Mouse (Mus musculus): ENCODE measurements around the gene Tfeb. TPM values are rescaled to one million over a fixed set of nuclear protein-coding genes. Genes with fewer than 3 reads are reported as not detected.

The Tfeb gene
- total and polyA plus RNA-seq, 3 experiments, result 29.1 to 49.3 (median 39.9) TPM

DNA sequence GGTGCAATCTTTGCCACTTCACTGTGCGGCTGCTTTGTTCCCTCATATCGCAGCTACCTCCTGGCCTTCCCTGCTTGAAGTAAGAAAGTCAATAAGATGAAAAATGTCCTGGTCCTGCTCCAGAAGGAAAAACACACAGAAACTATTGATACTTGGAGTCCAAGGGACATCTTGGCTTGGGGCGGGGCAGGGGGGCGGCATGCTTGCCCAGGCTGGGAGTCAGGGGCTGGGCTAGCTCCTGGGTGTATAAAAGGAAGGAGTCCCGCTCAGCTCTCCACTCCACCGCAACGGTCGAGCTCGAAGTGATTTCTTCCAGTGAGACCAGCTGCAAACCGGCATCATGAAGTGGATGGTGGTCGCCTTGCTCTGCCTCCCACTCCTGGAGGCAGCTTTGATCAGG is 10.3 kb upstream of the Tfeb start, which contains the start of gene Pgc:
Gene Pgc, plus strand, starts transcription at position 277 of the 400 bp plus-strand sequence.
- peaks cover 63% of the 10 kb centered on the region for H3K27me3 ChIP-seq (replicated peaks)
- TF ChIP-seq ELF1 (IDR thresholded peaks at IDR 0.05; ENCODE audit: low read depth, low read length) (no peak), IRF4 (IDR thresholded peaks at IDR 0.05; ENCODE audit: low read depth, low read length) (no peak), ZNF384 (IDR thresholded peaks at IDR 0.05; ENCODE audit: low read depth, low read length) (no peak)
- DNase-seq (ENCODE audit: extremely low read depth), result no peak

DNA sequence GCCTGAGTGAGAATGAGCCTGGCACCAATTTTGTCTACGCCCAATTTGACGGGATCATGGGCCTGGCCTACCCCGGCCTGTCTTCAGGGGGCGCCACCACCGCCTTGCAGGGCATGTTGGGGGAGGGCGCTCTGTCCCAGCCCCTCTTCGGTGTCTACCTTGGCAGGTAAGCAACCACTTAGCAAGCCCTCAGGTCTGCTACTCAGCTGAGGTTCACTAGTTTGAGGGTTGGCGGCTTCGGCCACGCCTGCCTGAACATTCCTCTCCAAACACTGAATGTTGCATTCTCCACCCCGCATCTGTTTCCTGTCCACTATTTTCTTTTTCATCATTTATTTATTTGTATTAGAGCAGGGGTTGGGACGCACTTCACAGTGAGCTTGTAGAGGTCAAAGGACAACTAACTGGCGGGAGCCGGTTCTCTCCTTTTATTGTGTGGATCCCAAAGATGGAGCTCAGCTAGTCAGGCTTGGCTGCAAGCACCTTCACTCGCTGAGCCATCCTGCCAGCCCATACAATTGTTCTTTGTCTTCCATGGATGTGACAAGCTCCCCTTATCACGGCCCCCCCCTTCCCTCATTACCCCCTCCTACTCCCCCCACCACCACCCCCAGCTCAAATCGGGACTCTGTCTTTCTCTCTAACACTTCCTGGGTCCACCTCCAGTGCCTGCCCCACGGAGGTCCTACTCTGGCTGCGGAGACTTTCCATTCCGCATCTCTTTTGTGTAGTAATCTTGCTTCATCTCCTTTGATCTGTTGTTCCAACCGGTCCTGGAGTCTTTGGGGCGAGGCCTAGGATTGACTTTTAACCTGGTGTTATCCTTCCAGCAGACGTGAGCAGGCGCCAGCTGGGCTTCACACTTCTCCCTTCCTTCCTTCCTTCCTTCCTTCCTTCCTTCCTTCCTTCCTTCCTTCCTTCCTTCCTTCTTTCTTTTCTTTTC is 5.9 kb upstream of the Tfeb start:
- dilution Hi-C loops (cut with MboI; ENCODE audit: extremely low pct_ligation_motif_present, extremely low pct_unique_long_range_greater_than_20kb, low sequenced_read_pairs) (no loop called here), in situ Hi-C loops (cut with MboI; ENCODE audit: low pct_ligation_motif_present, low pct_unique_long_range_greater_than_20kb, low sequenced_read_pairs) (no loop called here)
- H3K27me3 ChIP-seq (replicated peaks), result peaks cover 41% of the 10 kb centered on the region
- no peaks in the 10 kb centered on the region for H3K36me3 ChIP-seq (replicated peaks in 1 of 2; ENCODE audit: control insufficient read depth in 1 of 2, insufficient read depth in 1 of 2, low read length in 1 of 2)
- no peaks in the 10 kb centered on the region for H3K4me1 ChIP-seq (ENCODE audit: control insufficient read depth in 1 of 2, insufficient read depth in 2 of 2)
- no peaks in the 10 kb centered on the region for H3K9me3 ChIP-seq (replicated peaks; ENCODE audit: low read length)
- H3K27ac ChIP-seq (ENCODE audit: insufficient read depth, low read depth), result no peak overlapping the region
- no peak for DNase-seq (ENCODE audit: extremely low read depth)
- H3K4me2 ChIP-seq (ENCODE audit: insufficient read depth, low read depth, poor library complexity, severe bottlenecking), result no peak overlapping the region
- no peak overlapping the region for H3K9ac ChIP-seq (ENCODE audit: insufficient read depth, low read depth)
- H3K79me2 ChIP-seq (replicated peaks; ENCODE audit: control insufficient read depth, extremely low read depth, insufficient read depth, poor library complexity, severe bottlenecking), result no peaks in the 10 kb centered on the region
- H3K4me3 ChIP-seq (replicated peaks in 1 of 3; ENCODE audit: low read depth in 2 of 3, low read length in 2 of 3, poor library complexity in 1 of 3), result no peak overlapping the region
- peak in 1 of 2 experiments; percentile 27; a peak in 2 of 4 replicates for TF ChIP-seq CTCF (conservative IDR thresholded peaks at IDR 0.05 in 1 of 2, IDR thresholded peaks at IDR 0.05 in 1 of 2; ENCODE audit: low read depth in 2 of 2, low read length in 2 of 2)
- no peak for TF ChIP-seq SMC3 (IDR thresholded peaks at IDR 0.05; ENCODE audit: low read depth, low read length)

More for the DNA sequence above, 10.3 kb upstream of the Tfeb start, which contains the start of gene Pgc:
- Histone ChIP-seq H3K27ac (ENCODE audit: insufficient read depth, low read depth) (no peak within 1 kb of the TSS), H3K4me3 (replicated peaks in 1 of 3; ENCODE audit: low read depth in 2 of 3, low read length in 2 of 3, poor library complexity in 1 of 3) (no peak within 1 kb of the TSS), H3K36me3 (replicated peaks in 1 of 2; ENCODE audit: control insufficient read depth in 1 of 2, insufficient read depth in 1 of 2, low read length in 1 of 2) (no peaks in the 10 kb centered on the region), H3K4me1 (ENCODE audit: control insufficient read depth in 1 of 2, insufficient read depth in 2 of 2) (no peaks in the 10 kb centered on the region), H3K9ac (ENCODE audit: insufficient read depth, low read depth) (no peak within 1 kb of the TSS), H3K79me2 (replicated peaks; ENCODE audit: control insufficient read depth, extremely low read depth, insufficient read depth, poor library complexity, severe bottlenecking) (no peaks in the 10 kb centered on the region), H3K9me3 (replicated peaks; ENCODE audit: low read length) (no peaks in the 10 kb centered on the region), H3K4me2 (ENCODE audit: insufficient read depth, low read depth, poor library complexity, severe bottlenecking) (no peak within 1 kb of the TSS)
- in situ Hi-C loops (cut with MboI; ENCODE audit: low pct_ligation_motif_present, low pct_unique_long_range_greater_than_20kb, low sequenced_read_pairs) (no loop called here), dilution Hi-C loops (cut with MboI; ENCODE audit: extremely low pct_ligation_motif_present, extremely low pct_unique_long_range_greater_than_20kb, low sequenced_read_pairs) (no loop called here)

DNA sequence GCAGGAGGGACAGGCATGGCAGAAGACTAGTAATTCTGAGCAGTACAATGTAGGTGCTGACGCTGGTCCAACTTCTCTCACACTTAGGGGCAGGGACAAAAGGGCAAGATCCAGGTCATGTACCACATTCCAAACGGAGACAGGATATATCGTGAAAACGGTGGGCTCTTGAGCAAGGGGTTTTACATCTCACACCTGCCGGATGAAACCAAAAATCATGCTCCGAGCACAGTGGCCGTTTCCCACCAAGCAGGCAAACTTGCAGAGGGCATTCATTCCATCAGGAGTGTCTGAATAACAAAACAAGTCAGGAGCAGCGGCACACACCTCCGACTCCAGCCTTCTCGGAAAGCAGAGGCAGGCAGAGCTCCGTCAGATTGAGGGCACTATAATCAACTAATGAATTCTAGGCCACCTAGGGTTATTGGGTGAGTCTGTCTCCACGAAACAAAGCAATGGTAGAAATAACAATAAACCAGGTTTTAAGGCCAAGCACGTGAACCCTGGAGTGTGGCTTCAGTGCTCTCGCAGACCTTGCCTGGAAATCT is 1.2 kb upstream of the Tfeb start:
- Histone ChIP-seq H3K4me3 (replicated peaks in 1 of 3; ENCODE audit: low read depth in 2 of 3, low read length in 2 of 3, poor library complexity in 1 of 3) (no peak overlapping the region), H3K4me1 (ENCODE audit: control insufficient read depth in 1 of 2, insufficient read depth in 2 of 2) (peaks cover 6 to 10% of the 10 kb centered on the region in 2 experiments; a peak in 3 of 4 replicates), H3K27ac (ENCODE audit: insufficient read depth, low read depth) (no peak overlapping the region), H3K4me2 (ENCODE audit: insufficient read depth, low read depth, poor library complexity, severe bottlenecking) (no peak overlapping the region), H3K79me2 (replicated peaks; ENCODE audit: control insufficient read depth, extremely low read depth, insufficient read depth, poor library complexity, severe bottlenecking) (peaks cover 6% of the 10 kb centered on the region; the same call in 1 of the 2 replicates), H3K9me3 (replicated peaks; ENCODE audit: low read length) (peaks cover 3% of the 10 kb centered on the region), H3K27me3 (replicated peaks) (peaks cover 3% of the 10 kb centered on the region), H3K36me3 (replicated peaks in 1 of 2; ENCODE audit: control insufficient read depth in 1 of 2, insufficient read depth in 1 of 2, low read length in 1 of 2) (peaks cover 0 to 4% of the 10 kb centered on the region in 2 experiments), H3K9ac (ENCODE audit: insufficient read depth, low read depth) (no peak overlapping the region)
- in situ Hi-C loops (cut with MboI; ENCODE audit: low pct_ligation_motif_present, low pct_unique_long_range_greater_than_20kb, low sequenced_read_pairs), result no loop called here
- DNase-seq (ENCODE audit: extremely low read depth), result no peak
- dilution Hi-C loops (cut with MboI; ENCODE audit: extremely low pct_ligation_motif_present, extremely low pct_unique_long_range_greater_than_20kb, low sequenced_read_pairs), result no loop called here
- TF ChIP-seq MEF2A (IDR thresholded peaks at IDR 0.05; ENCODE audit: borderline replicate concordance, low read depth, low read length) (no peak), BHLHE40 (IDR thresholded peaks at IDR 0.05; ENCODE audit: low read depth, low read length) (no peak), JUND (conservative IDR thresholded peaks at IDR 0.05; ENCODE audit: low read depth, low read length) (no peak)

Measured in CH12.LX (cell line).